In the genomic region with DNA sequence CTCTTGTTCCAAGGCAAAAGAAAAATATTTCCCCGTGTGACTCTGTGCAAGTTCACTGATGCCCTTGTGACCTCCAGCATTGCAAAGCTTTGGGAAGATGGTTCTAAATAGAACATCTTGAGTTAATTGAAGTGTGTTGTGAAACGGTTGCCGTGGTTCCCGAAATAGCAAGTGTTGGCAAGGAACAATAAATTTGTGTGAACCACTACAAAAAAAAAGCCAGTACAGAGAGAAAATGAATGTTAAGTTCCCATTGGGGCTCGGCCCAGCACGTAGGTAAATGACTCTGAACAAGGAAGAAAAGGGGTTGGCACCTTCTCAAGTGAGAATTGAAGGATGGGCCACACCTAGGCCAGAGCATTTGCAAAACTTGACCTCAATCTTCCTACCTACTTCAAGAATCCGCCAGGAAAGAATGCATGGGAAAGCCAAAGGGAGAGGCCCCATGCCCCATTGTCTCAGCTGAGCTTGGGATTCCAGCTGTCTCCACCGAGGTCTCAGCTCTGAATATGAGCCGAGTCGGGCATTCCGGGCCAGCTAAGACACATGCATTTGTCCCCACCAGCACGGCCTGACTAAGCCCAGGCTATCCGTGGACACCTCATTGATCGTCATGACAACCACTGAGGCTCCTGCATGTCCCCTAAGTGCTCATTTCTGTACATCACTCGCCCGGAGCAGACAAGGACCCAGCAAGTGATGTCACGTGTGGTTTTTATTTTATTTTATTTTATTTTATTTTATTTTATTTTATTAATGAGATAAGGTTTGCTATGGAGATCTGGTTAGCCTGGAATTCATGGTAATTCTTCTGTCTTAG, we compare ENCODE assay signal across 9 mouse cellular contexts. TPM values are rescaled to one million over a fixed set of nuclear protein-coding genes. Genes with fewer than 3 reads are reported as not detected.
A peak's percentile ranks its signal among the peaks of the same experiment; 100 is the strongest.
DNase-seq lines count a peak whose midpoint lies in the region; ATAC-seq lines count a peak whose summit lies in the region.
"Had no signal": no experiment of that assay in that cellular context is flagged by ENCODE, and none has a peak within 500 bp of the region (broad histone marks: within the 10 kb centered on the region; RNA-seq: fewer than 3 reads in every experiment).

No protein-coding gene starts in this region.

- H3K9me3 ChIP-seq in hindbrain, embryonic 11.5 days (ENCODE audit: control insufficient read depth, low read length): no peaks in the 10 kb centered on the region
- H3K9me3 ChIP-seq in hindbrain, embryonic 13.5 days: no peaks in the 10 kb centered on the region
- no peaks in the 10 kb centered on the region for H3K9me3 ChIP-seq in heart, embryonic 12.5 days (replicated peaks)
- no peaks in the 10 kb centered on the region for H3K9me3 ChIP-seq in forebrain, embryonic 13.5 days (replicated peaks)
- H3K9me3 ChIP-seq: hindbrain, embryonic 15.5 days had no signal

- no peaks in the 10 kb centered on the region for H3K79me2 ChIP-seq in macrophage (ENCODE audit: inconsistent target)

- no peak overlapping the region for H3K9ac ChIP-seq in hindbrain, embryonic 11.5 days (ENCODE audit: low read depth, low read length)
- no peak overlapping the region for H3K9ac ChIP-seq in hindbrain, embryonic 13.5 days
- H3K9ac ChIP-seq in heart, embryonic 12.5 days: no peak overlapping the region
- no peak overlapping the region for H3K9ac ChIP-seq in forebrain, embryonic 13.5 days
- H3K9ac ChIP-seq: hindbrain, embryonic 15.5 days had no signal

- H3K27me3 ChIP-seq in hindbrain, embryonic 11.5 days (ENCODE audit: control insufficient read depth, insufficient read depth, low read length): no peaks in the 10 kb centered on the region
- no peaks in the 10 kb centered on the region for H3K27me3 ChIP-seq in hindbrain, embryonic 13.5 days
- H3K27me3 ChIP-seq in heart, embryonic 12.5 days (replicated peaks): no peaks in the 10 kb centered on the region
- H3K27me3 ChIP-seq in forebrain, embryonic 13.5 days: no peaks in the 10 kb centered on the region
- H3K27me3 ChIP-seq: hindbrain, embryonic 15.5 days had no signal

- no peak overlapping the region for H3K4me2 ChIP-seq in hindbrain, embryonic 11.5 days (replicated peaks; ENCODE audit: low read depth, low read length)
- H3K4me2 ChIP-seq in hindbrain, embryonic 13.5 days: no peak overlapping the region
- H3K4me2 ChIP-seq in heart, embryonic 12.5 days: no peak overlapping the region
- H3K4me2 ChIP-seq in forebrain, embryonic 13.5 days: no peak overlapping the region
- H3K4me2 ChIP-seq: hindbrain, embryonic 15.5 days had no signal

- peak; percentile 38 for DNase-seq in hindbrain, embryonic 11.5 days (ENCODE audit: low spot score)
- DNase-seq in NIH3T3 (ENCODE audit: low read depth): peak; percentile 80
- no peak for DNase-seq in cerebellum, postnatal 14 days
- no peak for DNase-seq in cerebellum, adult 11-12 months

- peak; percentile 53 for ATAC-seq in hindbrain, embryonic 11.5 days (ENCODE audit: low FRiP score)
- no peak for ATAC-seq in hindbrain, embryonic 13.5 days (ENCODE audit: low FRiP score)
- ATAC-seq in heart, embryonic 12.5 days (ENCODE audit: insufficient number of reproducible peaks, low FRiP score): no peak
- no peak for ATAC-seq in forebrain, embryonic 13.5 days

- no peaks in the 10 kb centered on the region for H3K36me3 ChIP-seq in hindbrain, embryonic 11.5 days (ENCODE audit: control insufficient read depth, insufficient read depth, low read length)
- H3K36me3 ChIP-seq in hindbrain, embryonic 13.5 days: no peaks in the 10 kb centered on the region
- no peaks in the 10 kb centered on the region for H3K36me3 ChIP-seq in heart, embryonic 12.5 days
- H3K36me3 ChIP-seq in macrophage (ENCODE audit: inconsistent target): no peaks in the 10 kb centered on the region
- H3K36me3 ChIP-seq in forebrain, embryonic 13.5 days (ENCODE audit: poor library complexity, severe bottlenecking): no peaks in the 10 kb centered on the region
- H3K36me3 ChIP-seq: hindbrain, embryonic 15.5 days had no signal

- no peak overlapping the region for H3K4me3 ChIP-seq in hindbrain, embryonic 11.5 days (ENCODE audit: low read depth, low read length)
- H3K4me3 ChIP-seq in hindbrain, embryonic 13.5 days: no peak overlapping the region
- no peak overlapping the region for H3K4me3 ChIP-seq in heart, embryonic 12.5 days
- no peak overlapping the region for H3K4me3 ChIP-seq in macrophage (ENCODE audit: inconsistent target)
- H3K4me3 ChIP-seq in forebrain, embryonic 13.5 days: no peak overlapping the region
- H3K4me3 ChIP-seq: hindbrain, embryonic 15.5 days had no signal

- no peak overlapping the region for H3K27ac ChIP-seq in hindbrain, embryonic 11.5 days (ENCODE audit: low read depth, low read length)
- no peak overlapping the region for H3K27ac ChIP-seq in hindbrain, embryonic 13.5 days
- 0 out of 2 replicates have a peak overlapping the region, but pooled peaks have one; percentile 31 for H3K27ac ChIP-seq in heart, embryonic 12.5 days (ENCODE audit: poor library complexity, severe bottlenecking)
- H3K27ac ChIP-seq in macrophage: peak overlapping the region; percentile 17; the same call in 1 of the 2 replicates
- H3K27ac ChIP-seq in forebrain, embryonic 13.5 days: no peak overlapping the region
- H3K27ac ChIP-seq: hindbrain, embryonic 15.5 days had no signal

- no peaks in the 10 kb centered on the region for H3K4me1 ChIP-seq in hindbrain, embryonic 11.5 days (replicated peaks; ENCODE audit: control insufficient read depth, insufficient read depth, low read length)
- no peaks in the 10 kb centered on the region for H3K4me1 ChIP-seq in hindbrain, embryonic 13.5 days (replicated peaks)
- H3K4me1 ChIP-seq in heart, embryonic 12.5 days (replicated peaks): peaks cover 30% of the 10 kb centered on the region
- no peaks in the 10 kb centered on the region for H3K4me1 ChIP-seq in forebrain, embryonic 13.5 days

- 59% methylated on average over 17 of the region's 17 CpGs for WGBS in hindbrain, embryonic 11.5 days
- WGBS in hindbrain, embryonic 13.5 days: 40% methylated on average over 17 of the region's 17 CpGs
- 61% methylated on average over 17 of the region's 17 CpGs for WGBS in heart, embryonic 12.5 days
- 62% methylated on average over 17 of the region's 17 CpGs for WGBS in macrophage (ENCODE audit: missing documents)
- 66% methylated on average over 17 of the region's 17 CpGs for WGBS in forebrain, embryonic 13.5 days

RNA-seq across cellular contexts. Expression of a gene that starts 21.5 kb away (rescaled TPM):
- 148 and 157 TPM in 2 replicates for polyA plus RNA-seq in hindbrain, embryonic 11.5 days (2014; fragmentation: Nextera tagmentation; extraction: Ambion mirVana)
- polyA plus RNA-seq in hindbrain, embryonic 13.5 days (2015; fragmentation: Nextera tagmentation; extraction: Ambion mirVana): 147 and 149 TPM in 2 replicates
- polyA plus RNA-seq in heart, embryonic 12.5 days (2016; fragmentation: Nextera tagmentation; extraction: Ambion mirVana): 109 TPM in 2 replicates
- 100 to 1,000 TPM in 22 of 26 experiments, 10 to 100 TPM in 4; 64.2 to 304 (median 221) TPM for total RNA-seq in macrophage (2018; cell fraction: chromatin; rRNA removed)
- 10 to 100 TPM; 22.5 to 72.5 (median 54.0) TPM for total RNA-seq in macrophage (2018; cell fraction: cytosol; rRNA removed)
- total RNA-seq in macrophage (2018; cell fraction: nucleus; rRNA removed): 100 to 1,000 TPM in 20 of 26 experiments, 10 to 100 TPM in 6; 49.6 to 205 (median 146) TPM
- 36.8 to 74.8 TPM (median 44.7 TPM) in 3 replicates for polyA plus RNA-seq in macrophage (2018)
- polyA plus RNA-seq in forebrain, embryonic 13.5 days (2015; fragmentation: Nextera tagmentation; extraction: Ambion mirVana): 137 and 156 TPM in 2 replicates

Comparison
In these comparisons a context has a peak if more than half of its experiments do, and no peak if none do; other contexts are left out.
1. DNase-seq: peak in hindbrain, embryonic 11.5 days (single experiment) and NIH3T3 (single experiment); none in cerebellum, postnatal 14 days (0 of 2) and cerebellum, adult 11-12 months (single experiment).
2. H3K27ac ChIP-seq: peak in heart, embryonic 12.5 days (single experiment) and macrophage (single experiment); none in hindbrain, embryonic 11.5 days (single experiment), hindbrain, embryonic 13.5 days (single experiment) and forebrain, embryonic 13.5 days (single experiment).